Mouse (Mus musculus) brain, embryonic 14.5 days (tissue): ENCODE data around the gene Ophn1.

ENCODE experiments used
- CTCF ChIP-seq: fragments of 200-500 bp; IDR thresholded peaks from 2 replicates; pipeline ENCODE4 v1.5.1; 2012; ENCODE audit warnings: inconsistent platforms, mild to moderate bottlenecking, moderate library complexity, borderline replicate concordance; ENCODE audit not compliant: insufficient read depth, insufficient read length; ENCODE audit errors: extremely low read depth
- POLR2A ChIP-seq: fragments of 200-500 bp; IDR thresholded peaks from 2 replicates; pipeline ENCODE4 v1.6.1; 2012; ENCODE audit warnings: mild to moderate bottlenecking, inconsistent platforms, borderline replicate concordance; ENCODE audit not compliant: poor library complexity, insufficient read depth, insufficient read length, severe bottlenecking; ENCODE audit errors: extremely low read depth

GRCm38 (mm10) chrX:98670988-98671387 is 219.8 kb downstream of the Ophn1 start:
- TF ChIP-seq POLR2A (no peak), CTCF (no peak)
